ENCODE assay signal across 15 mouse cellular contexts in genomic region chr12:106020063-106020462, GRCm38 (mm10). TPM values are rescaled to one million over a fixed set of nuclear protein-coding genes. Genes with fewer than 3 reads are reported as not detected.
A peak's percentile ranks its signal among the peaks of the same experiment; 100 is the strongest.
DNase-seq lines count a peak whose midpoint lies in the region; ATAC-seq lines count a peak whose summit lies in the region.
"Had no signal": no experiment of that assay in that cellular context is flagged by ENCODE, and none has a peak within 500 bp of the region (broad histone marks: within the 10 kb centered on the region; RNA-seq: fewer than 3 reads in every experiment).

No protein-coding gene starts in this region.

- no peaks in the 10 kb centered on the region for H3K4me1 ChIP-seq in hindbrain, embryonic 15.5 days (replicated peaks)
- H3K4me1 ChIP-seq in hindbrain, embryonic 11.5 days (replicated peaks; ENCODE audit: control insufficient read depth, insufficient read depth, low read length) = no peaks in the 10 kb centered on the region
- H3K4me1 ChIP-seq: limb, embryonic 13.5 days; lung, embryonic 15.5 days had no signal

- H3K36me3 ChIP-seq in hindbrain, embryonic 15.5 days = no peaks in the 10 kb centered on the region
- no peaks in the 10 kb centered on the region for H3K36me3 ChIP-seq in hindbrain, embryonic 11.5 days (ENCODE audit: control insufficient read depth, insufficient read depth, low read length)
- H3K36me3 ChIP-seq: lung, embryonic 15.5 days had no signal

- WGBS in hindbrain, embryonic 15.5 days = 64% methylated on average over 4 of the region's 4 CpGs
- WGBS in hindbrain, embryonic 11.5 days = 86% methylated on average over 4 of the region's 4 CpGs

- H3K27ac ChIP-seq in hindbrain, embryonic 15.5 days (replicated peaks) = peak overlapping the region; percentile 31; the same call in 1 of the 2 replicates
- no peak overlapping the region for H3K27ac ChIP-seq in hindbrain, embryonic 11.5 days (ENCODE audit: low read depth, low read length)
- H3K27ac ChIP-seq: heart, embryonic 15.5 days; limb, embryonic 13.5 days; lung, embryonic 15.5 days had no signal

- no peak overlapping the region for H3K9ac ChIP-seq in hindbrain, embryonic 15.5 days
- H3K9ac ChIP-seq in hindbrain, embryonic 11.5 days (ENCODE audit: low read depth, low read length) = no peak overlapping the region
- H3K9ac ChIP-seq: heart, embryonic 15.5 days; limb, embryonic 13.5 days; lung, embryonic 15.5 days had no signal

- H3K4me2 ChIP-seq in hindbrain, embryonic 15.5 days = no peak overlapping the region
- H3K4me2 ChIP-seq in hindbrain, embryonic 11.5 days (replicated peaks; ENCODE audit: low read depth, low read length) = no peak overlapping the region
- H3K4me2 ChIP-seq: heart, embryonic 15.5 days; limb, embryonic 13.5 days; lung, embryonic 15.5 days had no signal

- no peaks in the 10 kb centered on the region for H3K27me3 ChIP-seq in hindbrain, embryonic 15.5 days
- no peaks in the 10 kb centered on the region for H3K27me3 ChIP-seq in hindbrain, embryonic 11.5 days (ENCODE audit: control insufficient read depth, insufficient read depth, low read length)
- H3K27me3 ChIP-seq: CH12.LX; heart, embryonic 15.5 days; limb, embryonic 13.5 days; lung, embryonic 15.5 days had no signal

- no peak for DNase-seq in hindbrain, embryonic 11.5 days (ENCODE audit: low spot score)
- peak; percentile 95 for DNase-seq in cerebellum, adult 11-12 months
- DNase-seq in cerebellum, postnatal 4 days (ENCODE audit: low spot score in 2 of 2) = peak; percentile 24 to 79
- DNase-seq in layer of hippocampus, postnatal 14 days (ENCODE audit: low spot score in 2 of 2) = peak; percentile 84 to 94
- DNase-seq in liver = no peak
- no peak for DNase-seq in embryo, embryonic 10.5 days (ENCODE audit: low spot score)
- DNase-seq: adrenal gland, postnatal 36 days; embryo, embryonic 11 days; gastrocnemius, postnatal 10 days; kidney, adult 11 months had no signal

- H3K4me3 ChIP-seq in hindbrain, embryonic 15.5 days = no peak overlapping the region
- H3K4me3 ChIP-seq in hindbrain, embryonic 11.5 days (ENCODE audit: low read depth, low read length) = no peak overlapping the region
- H3K4me3 ChIP-seq: heart, embryonic 15.5 days; limb, embryonic 13.5 days; lung, embryonic 15.5 days had no signal

- no peaks in the 10 kb centered on the region for H3K9me3 ChIP-seq in hindbrain, embryonic 15.5 days
- H3K9me3 ChIP-seq in hindbrain, embryonic 11.5 days (ENCODE audit: control insufficient read depth, low read length) = no peaks in the 10 kb centered on the region
- H3K9me3 ChIP-seq: heart, embryonic 15.5 days; limb, embryonic 13.5 days; lung, embryonic 15.5 days had no signal

- 0 out of 2 replicates have a peak, but pooled peaks have one; percentile 51 for ATAC-seq in hindbrain, embryonic 15.5 days (ENCODE audit: low FRiP score, low read depth)
- no peak for ATAC-seq in hindbrain, embryonic 11.5 days (ENCODE audit: low FRiP score)

RNA-seq across cellular contexts. Expression of gene Vrk1, which starts 10.0 kb away (rescaled TPM):
- 30.6 and 31.8 TPM in 2 replicates for polyA plus RNA-seq in hindbrain, embryonic 15.5 days (2015; fragmentation: Nextera tagmentation; extraction: Ambion mirVana)
- 90.3 and 92.3 TPM in 2 replicates for polyA plus RNA-seq in hindbrain, embryonic 11.5 days (2014; fragmentation: Nextera tagmentation; extraction: Ambion mirVana)
- total RNA-seq in layer of hippocampus, postnatal 14 days (2021) = 10 to 100 TPM; 15.6 to 15.8 TPM

Comparison
In these comparisons a context has a peak if more than half of its experiments do, and no peak if none do; other contexts are left out.
1. DNase-seq: peak in cerebellum, adult 11-12 months (single experiment), cerebellum, postnatal 4 days (2 of 2) and layer of hippocampus, postnatal 14 days (2 of 2); none in hindbrain, embryonic 11.5 days (single experiment), liver (single experiment) and embryo, embryonic 10.5 days (single experiment).